Mouse (Mus musculus): Measurements from ENCODE around the gene Asb16. TPM values are rescaled to one million over a fixed set of nuclear protein-coding genes. Genes with fewer than 3 reads are reported as not detected.

Asb16 gene
- polyA plus RNA-seq, 1 experiment from 2014 or later = 0.09 TPM

GRCm38 (mm10) chr11:102230006-102230741 is 38.4 kb upstream of the Asb16 start, which contains the start of gene Hdac5:
Hdac5 (minus strand) TSS chr11:102230166.
- peak; percentile 90 for ATAC-seq (ENCODE audit: low FRiP score, low TSS enrichment)
- Histone ChIP-seq H3K27ac (ENCODE audit: low read depth, low read length) (peak within 1 kb of the TSS; percentile 62; the same call in 1 of the 2 replicates), H3K4me2 (replicated peaks; ENCODE audit: low read depth, low read length) (peak within 1 kb of the TSS; percentile 88), H3K4me1 (ENCODE audit: control insufficient read depth, insufficient read depth, low read length) (peaks cover 21% of the 10 kb centered on the region), H3K27me3 (ENCODE audit: control insufficient read depth, insufficient read depth, low read length) (no peaks in the 10 kb centered on the region), H3K9me3 (ENCODE audit: control insufficient read depth, low read length) (no peaks in the 10 kb centered on the region), H3K9ac (ENCODE audit: low read depth, low read length) (peak within 1 kb of the TSS; percentile 92), H3K36me3 (ENCODE audit: control insufficient read depth, insufficient read depth, low read length) (no peaks in the 10 kb centered on the region), H3K4me3 (ENCODE audit: low read length) (peak within 1 kb of the TSS; percentile 92)
- under 1% methylated on average over 40 of the region's 49 CpGs for WGBS

GRCm38 (mm10) chr11:102236022-102236421 is 32.5 kb upstream of the Asb16 start:
- 56% methylated on average over 2 of the region's 2 CpGs for WGBS

GRCm38 (mm10) chr11:102240636-102241035 is 27.9 kb upstream of the Asb16 start:
- Histone ChIP-seq H3K4me1 (ENCODE audit: control insufficient read depth, insufficient read depth, low read length) (no peaks in the 10 kb centered on the region), H3K9ac (ENCODE audit: low read depth, low read length) (no peak overlapping the region), H3K27me3 (ENCODE audit: control insufficient read depth, insufficient read depth, low read length) (no peaks in the 10 kb centered on the region), H3K27ac (ENCODE audit: low read depth, low read length) (no peak overlapping the region), H3K4me2 (replicated peaks; ENCODE audit: low read depth, low read length) (no peak overlapping the region), H3K9me3 (ENCODE audit: control insufficient read depth, low read length) (no peaks in the 10 kb centered on the region), H3K4me3 (ENCODE audit: low read length) (no peak overlapping the region), H3K36me3 (ENCODE audit: control insufficient read depth, insufficient read depth, low read length) (no peaks in the 10 kb centered on the region)
- no peak for ATAC-seq (ENCODE audit: low FRiP score, low TSS enrichment)
- WGBS = 82% methylated on average over 6 of the region's 6 CpGs

More at GRCm38 (mm10) chr11:102236022-102236421, 32.5 kb upstream of the Asb16 start:
- H3K4me3 ChIP-seq (ENCODE audit: low read length) = no peak overlapping the region
- no peaks in the 10 kb centered on the region for H3K9me3 ChIP-seq (ENCODE audit: control insufficient read depth, low read length)
- no peaks in the 10 kb centered on the region for H3K4me1 ChIP-seq (ENCODE audit: control insufficient read depth, insufficient read depth, low read length)
- no peak overlapping the region for H3K27ac ChIP-seq (ENCODE audit: low read depth, low read length)
- no peak for ATAC-seq (ENCODE audit: low FRiP score, low TSS enrichment)
- no peak overlapping the region for H3K9ac ChIP-seq (ENCODE audit: low read depth, low read length)
- H3K36me3 ChIP-seq (ENCODE audit: control insufficient read depth, insufficient read depth, low read length) = no peaks in the 10 kb centered on the region
- no peaks in the 10 kb centered on the region for H3K27me3 ChIP-seq (ENCODE audit: control insufficient read depth, insufficient read depth, low read length)
- no peak overlapping the region for H3K4me2 ChIP-seq (replicated peaks; ENCODE audit: low read depth, low read length)

GRCm38 (mm10) chr11:102241246-102241645 is 27.3 kb upstream of the Asb16 start:
- no peaks in the 10 kb centered on the region for H3K9me3 ChIP-seq (ENCODE audit: control insufficient read depth, low read length)
- no peaks in the 10 kb centered on the region for H3K27me3 ChIP-seq (ENCODE audit: control insufficient read depth, insufficient read depth, low read length)
- H3K4me3 ChIP-seq (ENCODE audit: low read length) = no peak overlapping the region
- H3K9ac ChIP-seq (ENCODE audit: low read depth, low read length) = no peak overlapping the region
- no peak overlapping the region for H3K27ac ChIP-seq (ENCODE audit: low read depth, low read length)
- no peaks in the 10 kb centered on the region for H3K36me3 ChIP-seq (ENCODE audit: control insufficient read depth, insufficient read depth, low read length)
- WGBS = 87% methylated on average over 5 of the region's 5 CpGs
- no peak for ATAC-seq (ENCODE audit: low FRiP score, low TSS enrichment)
- H3K4me2 ChIP-seq (replicated peaks; ENCODE audit: low read depth, low read length) = no peak overlapping the region
- H3K4me1 ChIP-seq (ENCODE audit: control insufficient read depth, insufficient read depth, low read length) = no peaks in the 10 kb centered on the region

- no peak for ATAC-seq (ENCODE audit: low FRiP score, low TSS enrichment)
- no peaks in the 10 kb centered on the region for H3K27me3 ChIP-seq (ENCODE audit: control insufficient read depth, insufficient read depth, low read length)
- H3K9ac ChIP-seq (ENCODE audit: low read depth, low read length) = no peak overlapping the region
- no peak overlapping the region for H3K27ac ChIP-seq (ENCODE audit: low read depth, low read length)
- H3K4me2 ChIP-seq (replicated peaks; ENCODE audit: low read depth, low read length) = no peak overlapping the region
- no peak overlapping the region for H3K4me3 ChIP-seq (ENCODE audit: low read length)
- 56% methylated on average over 5 of the region's 5 CpGs for whole genome bisulfite sequencing
- H3K9me3 ChIP-seq (ENCODE audit: control insufficient read depth, low read length) = no peaks in the 10 kb centered on the region
- H3K4me1 ChIP-seq (ENCODE audit: control insufficient read depth, insufficient read depth, low read length) = no peaks in the 10 kb centered on the region
- no peaks in the 10 kb centered on the region for H3K36me3 ChIP-seq (ENCODE audit: control insufficient read depth, insufficient read depth, low read length)
These were observed 26.7 kb upstream of the Asb16 start for GRCm38 (mm10) chr11:102241874-102242273.

- peak overlapping the region; percentile 32 for H3K9ac ChIP-seq (ENCODE audit: low read depth, low read length)
- peak overlapping the region; percentile 19 for H3K4me3 ChIP-seq (ENCODE audit: low read length)
- no peaks in the 10 kb centered on the region for H3K9me3 ChIP-seq (ENCODE audit: control insufficient read depth, low read length)
- H3K36me3 ChIP-seq (ENCODE audit: control insufficient read depth, insufficient read depth, low read length) = no peaks in the 10 kb centered on the region
- peak overlapping the region; percentile 49 for H3K4me2 ChIP-seq (replicated peaks; ENCODE audit: low read depth, low read length)
- H3K27ac ChIP-seq (ENCODE audit: low read depth, low read length) = no peak overlapping the region
- WGBS = under 1% methylated on average over 32 of the region's 32 CpGs
- H3K27me3 ChIP-seq (ENCODE audit: control insufficient read depth, insufficient read depth, low read length) = no peaks in the 10 kb centered on the region
- ATAC-seq (ENCODE audit: low FRiP score, low TSS enrichment) = peak; percentile 76
- peaks cover 5% of the 10 kb centered on the region; the same call in 1 of the 2 replicates for H3K4me1 ChIP-seq (ENCODE audit: control insufficient read depth, insufficient read depth, low read length)
These were observed 23.6 kb upstream of the Asb16 start for GRCm38 (mm10) chr11:102244926-102245449.

- peaks cover 2% of the 10 kb centered on the region for H3K36me3 ChIP-seq (ENCODE audit: control insufficient read depth, insufficient read depth, low read length)
- H3K4me2 ChIP-seq (replicated peaks; ENCODE audit: low read depth, low read length) = peak overlapping the region; percentile 49
- no peaks in the 10 kb centered on the region for H3K9me3 ChIP-seq (ENCODE audit: control insufficient read depth, low read length)
- no peaks in the 10 kb centered on the region for H3K27me3 ChIP-seq (ENCODE audit: control insufficient read depth, insufficient read depth, low read length)
- peak overlapping the region; percentile 19; the same call in 1 of the 2 replicates for H3K4me3 ChIP-seq (ENCODE audit: low read length)
- H3K9ac ChIP-seq (ENCODE audit: low read depth, low read length) = peak overlapping the region; percentile 32; the same call in 1 of the 2 replicates
- 53% methylated on average over 14 of the region's 14 CpGs for WGBS
- no peak overlapping the region for H3K27ac ChIP-seq (ENCODE audit: low read depth, low read length)
- peaks cover 5% of the 10 kb centered on the region; the same call in 1 of the 2 replicates for H3K4me1 ChIP-seq (ENCODE audit: control insufficient read depth, insufficient read depth, low read length)
- ATAC-seq (ENCODE audit: low FRiP score, low TSS enrichment) = no peak
These were observed 22.8 kb upstream of the Asb16 start for GRCm38 (mm10) chr11:102245581-102246272.

- Histone ChIP-seq H3K4me2 (replicated peaks; ENCODE audit: low read depth, low read length) (no peak overlapping the region), H3K27ac (ENCODE audit: low read depth, low read length) (no peak overlapping the region), H3K36me3 (ENCODE audit: control insufficient read depth, insufficient read depth, low read length) (peaks cover 8% of the 10 kb centered on the region), H3K4me3 (ENCODE audit: low read length) (no peak overlapping the region), H3K27me3 (ENCODE audit: control insufficient read depth, insufficient read depth, low read length) (no peaks in the 10 kb centered on the region), H3K9me3 (ENCODE audit: control insufficient read depth, low read length) (no peaks in the 10 kb centered on the region), H3K4me1 (ENCODE audit: control insufficient read depth, insufficient read depth, low read length) (peaks cover 5% of the 10 kb centered on the region; the same call in 1 of the 2 replicates), H3K9ac (ENCODE audit: low read depth, low read length) (no peak overlapping the region)
- 86% methylated on average over 6 of the region's 6 CpGs for WGBS
- no peak for ATAC-seq (ENCODE audit: low FRiP score, low TSS enrichment)
These were observed 22.3 kb upstream of the Asb16 start for GRCm38 (mm10) chr11:102246273-102246635.

GRCm38 (mm10) chr11:102246871-102247270 is 21.7 kb upstream of the Asb16 start:
- WGBS = 90% methylated on average over 4 of the region's 4 CpGs
- no peak overlapping the region for H3K4me2 ChIP-seq (replicated peaks; ENCODE audit: low read depth, low read length)
- H3K27me3 ChIP-seq (ENCODE audit: control insufficient read depth, insufficient read depth, low read length) = no peaks in the 10 kb centered on the region
- peaks cover 12% of the 10 kb centered on the region for H3K36me3 ChIP-seq (ENCODE audit: control insufficient read depth, insufficient read depth, low read length)
- H3K4me1 ChIP-seq (ENCODE audit: control insufficient read depth, insufficient read depth, low read length) = peaks cover 5% of the 10 kb centered on the region; the same call in 1 of the 2 replicates
- H3K4me3 ChIP-seq (ENCODE audit: low read length) = no peak overlapping the region
- no peak for ATAC-seq (ENCODE audit: low FRiP score, low TSS enrichment)
- H3K9me3 ChIP-seq (ENCODE audit: control insufficient read depth, low read length) = no peaks in the 10 kb centered on the region
- H3K27ac ChIP-seq (ENCODE audit: low read depth, low read length) = no peak overlapping the region
- H3K9ac ChIP-seq (ENCODE audit: low read depth, low read length) = no peak overlapping the region
